Mouse (Mus musculus) heart, postnatal 25 days (tissue): ENCODE results near the gene Bcam. TPM values are rescaled to one million over a fixed set of nuclear protein-coding genes. Genes with fewer than 3 reads are reported as not detected.

Experiments
- DNase-seq: peaks from one replicate; pipeline ENCODE4 v3.0.0; 2022; ENCODE audit warnings: low spot score
- intact Hi-C: fragments of 180-260 bp; cut with DNase I; formaldehyde crosslinking; loops from one replicate; pipeline ENCODE4 v1.15.1; 2025
- total RNA-seq, 2 experiments: library from RNA; stranded (reverse); gene quantifications; 2 replicates each; pipeline ENCODE4 v1.2.3; 2021

Gene Bcam
- total RNA-seq, 2 experiments from 2014 or later = 220 to 229 TPM

DNA sequence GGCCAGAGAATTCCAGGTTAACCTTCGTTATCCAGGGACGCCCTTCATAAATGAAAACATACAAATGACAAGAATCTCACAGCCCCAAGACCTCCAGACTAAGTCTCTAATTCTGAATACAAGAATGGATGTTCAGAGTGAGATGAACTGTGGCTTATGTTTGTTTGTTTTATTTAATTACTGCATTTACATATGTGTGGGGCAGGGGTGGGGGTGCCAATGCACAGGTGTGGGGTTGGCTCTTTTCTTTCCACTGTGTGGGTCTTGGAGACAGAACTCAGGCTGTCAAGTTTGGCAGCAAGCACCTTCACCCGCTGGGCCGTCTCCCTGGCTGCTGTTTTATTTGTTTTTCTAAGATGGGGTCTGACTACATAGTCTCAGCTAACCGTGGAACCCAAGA, 28.3 kb downstream of the Bcam start:
- DNase-seq = no peak
- intact Hi-C loops = loop anchor here (2.0 kb wide), 1 partner anchor 26 kb away; no protein-coding TSS in a partner anchor

DNA sequence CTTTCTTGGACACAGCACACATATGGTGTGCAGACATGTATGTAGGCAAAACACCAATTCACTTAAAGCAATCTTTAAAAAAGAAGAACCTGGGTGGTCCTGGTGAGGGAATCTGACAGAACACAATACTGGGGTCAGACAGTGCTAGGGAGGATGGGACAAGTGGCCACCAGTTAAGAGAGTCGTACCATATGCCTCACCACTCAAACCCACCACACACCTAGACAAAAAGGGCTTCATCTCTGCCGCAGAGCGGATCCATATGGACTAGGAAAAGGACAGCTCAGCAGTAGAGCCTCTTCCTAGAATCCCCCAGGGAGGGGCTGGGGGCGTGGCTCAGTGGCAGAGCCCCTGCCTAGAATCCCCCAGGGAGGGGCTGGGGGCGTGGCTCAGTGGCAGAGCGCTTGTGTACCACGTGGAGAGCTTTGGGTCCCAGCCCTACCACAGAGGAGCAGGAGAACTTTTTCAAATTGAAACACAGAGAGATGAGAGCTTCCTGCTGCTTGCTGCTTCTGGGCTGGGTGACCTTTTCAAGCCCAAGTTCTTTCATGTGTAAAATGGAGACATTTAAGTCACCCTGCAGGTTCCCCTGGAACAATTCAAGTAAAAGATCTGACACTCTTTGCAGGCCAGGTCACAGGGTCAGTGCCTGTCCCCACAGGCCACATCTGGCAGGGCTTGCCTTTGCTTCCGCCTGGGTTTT, 29.3 kb downstream of the Bcam start:
- intact Hi-C loops = loop anchor here (2.0 kb wide), 1 partner anchor 25 kb away; no protein-coding TSS in a partner anchor
- DNase-seq = no peak

DNA sequence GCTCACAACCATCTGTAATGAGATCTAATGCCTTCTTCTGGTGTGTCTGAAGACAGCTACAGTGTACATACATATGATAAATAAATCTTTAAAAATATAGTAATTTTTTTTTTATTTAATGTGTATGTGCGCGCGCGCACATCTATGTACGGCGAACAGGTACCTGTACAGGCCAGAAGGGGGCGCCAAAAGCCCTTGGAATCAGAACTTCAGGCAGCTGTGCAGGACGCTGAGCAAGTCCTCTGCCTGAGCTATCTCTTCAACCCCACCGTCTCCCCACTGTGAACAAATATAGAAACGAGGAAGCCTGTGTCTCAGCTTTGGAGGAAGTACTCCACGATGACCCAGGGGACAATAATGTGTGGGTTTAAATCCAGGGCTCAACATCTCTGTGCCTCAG, 30.5 kb downstream of the Bcam start:
- no peak for DNase-seq
- intact Hi-C loops = no loop called here

DNA sequence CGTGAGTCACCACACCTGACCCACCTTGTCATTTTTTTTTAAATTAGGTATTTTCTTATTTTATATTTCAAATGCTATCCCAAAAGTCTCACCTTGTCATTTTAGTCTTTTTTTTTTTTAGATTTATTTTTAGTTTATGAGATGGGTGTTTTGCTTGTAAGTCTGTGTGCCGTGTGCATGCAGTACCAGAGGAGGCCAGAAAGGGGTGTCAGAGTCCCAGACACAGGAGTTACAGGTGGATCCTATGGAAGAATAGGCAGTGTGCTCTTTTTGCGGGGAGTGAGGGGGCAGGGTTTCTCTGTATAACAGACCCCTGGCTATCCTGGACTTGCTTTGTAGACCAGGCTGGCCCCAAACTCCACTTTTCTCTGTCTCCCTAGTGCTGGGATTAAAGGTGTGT, 32.0 kb downstream of the Bcam start:
- DNase-seq = no peak

DNA sequence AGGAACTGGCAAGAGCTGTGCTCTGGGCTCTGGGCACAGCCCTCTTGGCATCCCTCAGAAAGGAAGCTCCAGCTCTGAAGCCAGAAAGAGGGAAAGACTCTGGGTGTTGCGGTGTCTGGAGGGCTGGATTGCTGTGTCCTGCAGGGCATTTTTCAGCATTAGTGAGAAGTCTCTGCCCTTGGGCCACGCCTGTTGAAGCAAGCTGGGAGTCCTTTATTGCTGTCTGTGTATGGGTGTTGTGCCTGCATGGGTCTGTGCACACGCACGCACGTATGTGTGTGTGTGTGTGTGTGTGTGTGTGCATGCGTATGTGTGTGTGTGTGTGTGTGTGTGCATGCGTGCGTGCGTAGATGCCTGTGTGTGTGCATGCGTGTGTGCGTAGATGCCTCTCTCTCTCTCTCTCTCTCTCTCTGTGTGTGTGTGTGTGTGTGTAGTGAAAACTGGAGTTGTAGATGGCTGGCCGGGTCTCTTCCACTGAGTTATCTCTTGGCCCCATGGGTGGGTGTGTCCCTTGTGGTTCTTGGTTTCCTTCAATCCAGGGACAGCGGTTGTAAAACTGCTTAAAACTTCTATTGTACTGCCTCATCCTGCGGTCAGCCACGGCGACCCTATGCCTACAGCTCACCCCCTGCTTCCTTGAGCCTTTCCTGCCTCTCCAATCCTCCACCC, 34.3 kb downstream of the Bcam start:
- intact Hi-C loops = no loop called here
- DNase-seq = no peak

More for the DNA sequence above, 32.0 kb downstream of the Bcam start:
- intact Hi-C loops = no loop called here

DNA sequence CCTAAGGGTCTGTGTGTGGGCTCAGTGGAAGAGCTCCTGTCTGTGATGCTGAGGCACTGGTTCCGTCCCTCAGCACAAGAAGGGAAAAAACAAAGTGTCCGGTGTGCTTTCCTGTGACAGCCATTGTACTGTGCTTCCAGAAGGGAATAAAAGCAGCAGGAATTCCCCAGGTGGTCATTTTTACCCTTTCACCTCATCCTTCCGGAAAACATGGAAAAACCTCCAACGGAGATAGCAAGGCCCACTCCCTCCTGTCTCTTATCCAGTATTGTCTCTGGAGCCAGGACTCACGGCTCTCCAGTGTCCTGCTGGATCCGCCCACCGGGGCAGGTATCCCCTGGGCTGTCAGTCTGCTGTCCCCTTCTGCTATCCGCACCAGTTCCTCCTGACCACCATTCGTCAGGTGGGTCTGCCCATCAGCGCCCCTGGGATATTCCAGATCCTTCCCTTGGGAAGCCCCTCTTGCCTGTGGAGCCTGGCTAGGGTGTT, 36.6 kb downstream of the Bcam start:
- no peak for DNase-seq
- intact Hi-C loops = no loop called here

DNA sequence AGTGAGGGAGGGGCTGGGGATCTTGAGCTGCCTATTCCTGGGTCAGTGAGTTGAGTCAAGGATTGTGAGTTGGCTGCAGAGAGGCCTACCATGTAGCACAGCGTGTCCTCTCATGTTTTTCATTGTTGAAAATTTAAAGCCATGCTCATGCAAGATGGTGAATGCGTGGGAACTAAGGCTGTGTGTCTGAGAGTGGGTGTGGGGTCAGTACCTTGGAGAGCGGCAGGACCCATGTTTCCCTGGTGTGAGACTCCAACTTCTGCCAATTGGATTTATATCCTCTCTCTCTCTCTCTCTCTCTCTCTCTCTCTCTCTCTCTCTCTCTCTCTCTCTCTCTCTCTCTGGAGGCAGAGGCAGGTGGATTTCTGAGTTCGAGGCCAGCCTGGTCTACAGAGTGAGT, 44.3 kb downstream of the Bcam start:
- intact Hi-C loops = no loop called here
- no peak for DNase-seq

DNA sequence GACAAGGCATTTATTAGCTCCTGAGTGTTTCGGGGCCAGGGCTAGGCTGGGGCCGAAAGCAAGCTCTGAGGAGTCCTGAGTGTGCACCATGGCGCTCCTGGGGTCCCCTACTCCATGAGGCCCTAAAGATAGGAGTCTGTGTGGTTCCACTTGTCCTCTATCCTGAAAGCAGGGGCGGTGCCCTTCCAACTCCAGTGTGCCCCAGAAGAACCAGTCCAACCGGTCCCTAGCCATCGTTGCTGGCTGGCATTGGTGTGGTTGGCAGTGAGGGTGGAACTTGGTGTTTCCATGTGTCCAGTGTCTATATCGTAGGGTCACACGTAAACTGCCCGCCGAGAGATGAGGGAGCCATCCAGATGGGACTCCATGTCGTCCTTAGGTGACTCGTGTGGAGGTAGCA, 46.6 kb downstream of the Bcam start:
- no peak for DNase-seq
- intact Hi-C loops = loop anchor here (1.0 kb wide), 1 partner anchor 9 kb away; no protein-coding TSS in a partner anchor

DNA sequence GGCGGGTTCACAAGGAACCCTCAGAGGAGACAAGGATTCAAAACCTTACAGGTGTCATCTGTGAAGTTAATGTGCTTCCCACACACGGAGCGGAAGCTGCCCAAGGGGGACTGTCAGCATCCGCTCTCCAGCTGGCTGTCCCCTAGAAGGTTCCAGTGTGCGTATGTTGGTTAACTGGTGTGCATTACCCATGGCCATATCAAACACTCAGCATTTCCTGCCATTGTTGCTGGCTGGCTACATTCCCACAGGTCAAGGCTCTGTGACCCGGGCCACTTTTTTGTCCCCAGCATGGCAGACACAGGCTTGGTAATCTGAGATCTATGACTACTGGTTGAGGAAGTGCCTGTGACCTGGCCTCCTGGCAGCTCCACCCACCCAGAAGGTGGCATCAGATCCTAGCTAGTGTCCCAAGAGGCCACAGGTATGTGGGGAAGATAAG, 48.0 kb downstream of the Bcam start:
- peak; percentile 65 for DNase-seq

DNA sequence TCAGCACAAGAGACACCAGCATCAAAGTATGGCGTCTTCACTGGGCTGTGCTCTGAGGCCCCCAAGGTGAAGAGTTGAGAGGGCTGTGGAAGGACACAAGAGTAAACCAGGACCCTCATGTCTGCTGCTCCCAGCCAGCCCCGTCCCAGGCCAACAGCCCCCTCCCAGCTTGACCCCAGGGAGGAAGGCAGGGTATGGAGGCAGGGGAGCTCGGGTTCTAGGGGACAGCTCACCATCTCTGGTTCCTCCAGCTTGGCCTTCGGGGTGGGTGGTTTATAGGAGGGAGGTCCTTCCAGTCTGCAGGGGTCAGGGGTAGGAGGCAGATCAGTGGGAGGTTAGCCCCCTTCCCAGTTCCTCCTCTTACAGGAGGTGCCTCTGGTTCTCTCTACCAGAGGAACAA, 51.6 kb downstream of the Bcam start:
- intact Hi-C loops = no loop called here
- no peak for DNase-seq

More for the DNA sequence above, 48.0 kb downstream of the Bcam start:
- intact Hi-C loops = loop anchor here (2.0 kb wide), 1 partner anchor 24 kb away; no protein-coding TSS in a partner anchor

DNA sequence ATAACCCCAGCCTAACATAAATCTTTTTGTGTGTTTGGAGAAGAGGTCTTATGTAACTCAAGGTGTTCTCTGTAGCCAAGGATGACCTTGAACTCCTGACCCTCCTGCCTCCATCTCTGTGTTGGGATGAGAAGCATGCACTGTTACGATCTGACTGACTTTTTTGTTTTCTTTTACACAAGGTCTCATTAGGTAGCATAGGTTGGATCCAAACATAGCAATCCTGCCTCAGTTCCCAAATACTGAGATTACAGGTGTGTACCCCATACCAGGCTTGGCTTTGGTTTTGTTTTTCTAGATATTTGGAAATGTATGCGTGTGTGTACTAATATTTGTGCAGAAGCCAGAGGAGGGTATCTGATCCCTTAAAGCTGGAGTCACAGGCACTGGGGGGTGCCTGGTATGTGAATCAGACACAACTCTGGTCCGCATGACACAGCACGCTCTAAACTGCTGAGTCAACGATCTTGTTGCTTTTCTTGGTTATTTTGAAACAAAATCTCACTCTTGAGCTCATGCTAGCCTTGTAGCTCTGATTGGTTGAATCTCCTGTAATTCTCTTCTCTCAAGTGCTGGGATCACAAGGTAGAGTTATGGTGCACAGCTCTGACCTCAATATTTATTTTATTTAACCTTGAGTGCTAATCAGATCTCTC, 52.4 kb downstream of the Bcam start:
- no peak for DNase-seq
- intact Hi-C loops = no loop called here

DNA sequence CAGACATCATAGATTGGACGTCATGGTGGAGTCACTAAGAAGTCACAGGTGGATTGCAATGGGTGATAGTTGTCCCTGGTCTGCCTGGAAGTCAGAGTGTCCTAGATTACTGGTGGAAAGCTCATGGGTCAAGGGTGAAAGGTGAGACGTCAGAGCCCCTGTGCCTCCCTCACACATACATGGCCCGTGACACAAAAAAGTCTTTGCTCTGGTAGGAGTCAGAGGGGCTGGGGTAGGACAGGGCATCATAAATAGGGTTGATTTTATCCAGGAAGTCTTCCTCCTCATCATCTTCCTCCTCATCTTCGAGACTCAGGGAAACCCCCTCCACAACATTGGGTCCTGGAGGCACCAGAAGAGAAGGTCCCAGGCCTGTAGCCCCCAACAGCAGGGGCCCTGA, 53.5 kb downstream of the Bcam start:
- DNase-seq = no peak
- intact Hi-C loops = loop anchor here (2.0 kb wide), 1 partner anchor 25 kb away; no protein-coding TSS in a partner anchor

DNA sequence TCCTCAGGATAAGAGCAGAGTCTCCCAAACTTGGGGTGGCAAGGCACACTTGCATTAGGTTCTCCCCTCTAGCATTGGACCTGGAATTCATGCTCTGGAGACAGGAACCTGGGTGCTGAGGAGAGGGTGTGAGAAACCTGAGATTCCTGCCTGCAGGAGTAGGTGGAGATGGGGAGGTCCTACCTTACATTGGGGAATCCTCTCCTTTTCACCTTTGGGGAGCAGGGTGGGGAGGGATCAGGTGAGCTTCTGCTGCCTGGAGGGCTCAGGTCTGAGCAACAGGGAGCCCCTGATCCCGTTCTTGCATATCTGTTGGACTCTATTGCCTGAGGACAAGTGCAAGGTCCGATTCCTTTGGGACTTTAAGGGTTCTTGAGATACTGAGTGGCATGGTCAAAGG, 54.0 kb downstream of the Bcam start:
- intact Hi-C loops = loop anchor here (2.0 kb wide), 1 partner anchor 26 kb away; no protein-coding TSS in a partner anchor
- DNase-seq = no peak

DNA sequence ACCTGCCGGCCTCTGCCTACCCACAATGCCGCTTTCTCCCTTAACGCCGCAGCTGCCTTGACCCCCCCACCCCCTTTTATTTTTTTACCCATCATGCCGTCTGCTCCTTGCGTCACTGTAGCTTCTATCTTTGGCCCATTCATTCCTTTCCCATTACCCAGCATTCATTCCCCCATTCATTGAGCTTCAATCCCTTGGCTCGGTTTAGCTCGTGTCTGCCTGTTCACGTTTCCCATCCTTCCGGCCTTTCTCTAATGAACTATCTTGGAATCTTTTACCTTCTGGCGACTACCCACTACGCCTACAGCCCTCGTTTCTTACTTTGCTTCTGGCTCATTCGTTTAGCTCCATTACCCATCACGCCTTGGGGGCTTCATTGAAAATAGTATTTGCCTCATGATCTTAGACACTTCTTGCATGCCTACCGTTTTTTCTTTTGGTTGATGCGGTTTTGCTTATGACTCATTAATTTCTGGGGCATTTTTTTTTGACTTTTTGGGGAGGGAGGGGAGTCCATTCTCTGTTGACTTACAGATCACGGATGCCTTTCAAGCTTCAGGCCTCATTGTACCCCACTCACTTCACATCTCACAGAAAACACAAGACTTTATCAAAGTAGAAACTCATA, 54.6 kb downstream of the Bcam start:
- DNase-seq = no peak
- intact Hi-C loops = loop anchor here (2.0 kb wide), 1 partner anchor 27 kb away; no protein-coding TSS in a partner anchor

DNA sequence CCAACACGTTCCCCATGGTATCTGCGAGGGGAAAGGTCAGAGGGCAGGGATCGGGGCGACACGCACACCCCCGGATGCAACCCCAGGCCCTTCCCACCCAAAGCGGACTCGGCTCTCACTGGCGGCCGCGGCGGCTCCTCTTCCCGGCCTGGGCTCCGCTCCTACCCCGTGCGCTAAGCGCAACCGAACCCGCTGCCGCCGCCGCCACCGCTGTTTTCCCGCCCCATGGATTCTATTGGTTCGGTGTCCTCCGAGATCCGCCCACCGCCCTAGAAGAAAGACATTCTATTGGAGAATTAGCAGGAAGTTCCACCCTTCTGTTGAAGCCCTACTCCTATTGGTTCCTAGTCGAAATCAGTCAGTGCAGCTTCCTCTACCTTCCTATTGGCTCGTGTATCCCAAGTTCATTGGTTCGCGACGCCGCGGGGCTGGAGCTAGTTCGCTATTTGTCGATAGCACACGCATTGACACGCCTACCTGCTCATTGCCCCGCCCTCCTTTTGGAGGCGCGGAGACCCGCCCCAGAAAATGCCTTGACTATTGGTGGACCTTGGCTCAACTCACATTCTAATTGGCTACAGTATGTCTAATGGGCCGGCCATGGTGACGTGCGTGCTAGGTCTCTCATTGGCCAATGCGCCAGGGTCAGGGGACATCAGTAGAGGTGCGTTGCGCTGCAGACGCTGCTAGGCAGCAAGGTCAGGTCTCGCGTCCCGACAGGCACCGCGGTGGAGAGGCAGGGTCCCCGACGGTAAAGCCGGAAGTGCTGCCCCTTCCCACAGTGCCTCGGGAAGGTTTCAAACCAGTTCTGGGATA, 55.4 kb downstream of the Bcam start, which contains the start of gene Tomm40:
TSS of gene Tomm40 (minus strand) at position 200 of the 816 bp plus-strand sequence.
- intact Hi-C loops = loop anchor here (2.0 kb wide), 1 partner anchor 27 kb away; no protein-coding TSS in a partner anchor
- DNase-seq = peak; percentile 100

DNA sequence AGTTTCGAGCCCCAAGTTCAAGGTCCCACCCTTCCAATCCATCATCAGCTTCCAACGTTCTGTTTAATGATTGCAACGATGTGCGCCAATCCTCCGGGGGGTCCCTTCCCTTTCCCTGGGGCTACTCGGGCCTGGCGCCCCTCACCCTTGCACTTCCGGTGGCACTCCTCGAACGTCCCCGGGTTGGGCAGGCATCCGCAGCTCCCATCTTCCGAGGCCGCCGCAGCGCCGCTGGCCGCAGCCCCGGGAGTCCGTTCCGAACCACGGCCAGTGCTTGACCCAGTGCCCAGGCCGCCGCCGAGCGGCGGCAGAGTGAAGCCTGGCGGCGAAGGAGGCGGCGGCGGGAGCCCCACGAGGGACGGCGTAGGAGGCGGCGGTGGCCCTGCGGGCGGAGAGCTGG, 56.0 kb downstream of the Bcam start:
- intact Hi-C loops = no loop called here
- no peak for DNase-seq

DNA sequence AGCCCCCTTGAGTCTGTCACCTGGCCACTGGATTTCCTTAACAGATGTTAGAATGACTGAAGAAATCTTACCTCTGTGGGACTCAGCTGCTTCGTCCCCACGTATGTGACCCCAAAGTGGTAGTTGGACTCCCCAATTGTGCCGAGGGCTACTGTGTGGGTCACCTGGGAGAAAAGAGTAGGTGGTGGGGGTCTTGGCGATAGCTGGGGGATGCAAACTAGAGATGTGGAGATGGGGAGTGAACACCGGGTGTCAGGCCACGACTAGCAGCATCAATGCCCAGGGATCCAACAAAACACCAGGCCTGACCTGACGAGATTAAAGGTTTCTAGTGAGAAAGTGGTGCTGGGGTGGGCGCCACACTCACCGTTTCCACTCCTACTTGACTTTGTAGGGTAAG, 57.2 kb downstream of the Bcam start:
- intact Hi-C loops = loop anchor here (2.0 kb wide), 1 partner anchor 45 kb away; no protein-coding TSS in a partner anchor

DNA sequence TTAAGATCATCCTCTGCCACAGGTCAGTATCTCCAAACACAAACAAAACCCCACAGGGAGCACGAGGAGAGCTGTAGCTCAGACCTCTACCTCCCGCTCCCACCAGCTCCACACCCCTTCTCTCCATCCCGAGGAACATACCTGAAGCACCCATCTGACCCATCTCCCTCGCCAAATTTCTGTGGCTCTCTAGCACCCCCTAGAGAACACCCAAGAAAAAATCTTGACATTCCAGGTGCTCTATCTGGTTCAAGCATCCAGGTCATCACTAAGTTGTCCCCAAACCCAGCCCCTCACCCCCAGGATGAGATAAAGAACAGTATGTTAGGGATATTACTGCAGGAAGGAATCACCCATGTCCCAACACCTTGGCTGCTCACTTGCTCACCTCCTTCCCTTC, 57.6 kb downstream of the Bcam start:
- intact Hi-C loops = loop anchor here (2.0 kb wide), 1 partner anchor 44 kb away; no protein-coding TSS in a partner anchor
- no peak for DNase-seq

More for the DNA sequence above, 57.2 kb downstream of the Bcam start:
- DNase-seq = no peak

DNA sequence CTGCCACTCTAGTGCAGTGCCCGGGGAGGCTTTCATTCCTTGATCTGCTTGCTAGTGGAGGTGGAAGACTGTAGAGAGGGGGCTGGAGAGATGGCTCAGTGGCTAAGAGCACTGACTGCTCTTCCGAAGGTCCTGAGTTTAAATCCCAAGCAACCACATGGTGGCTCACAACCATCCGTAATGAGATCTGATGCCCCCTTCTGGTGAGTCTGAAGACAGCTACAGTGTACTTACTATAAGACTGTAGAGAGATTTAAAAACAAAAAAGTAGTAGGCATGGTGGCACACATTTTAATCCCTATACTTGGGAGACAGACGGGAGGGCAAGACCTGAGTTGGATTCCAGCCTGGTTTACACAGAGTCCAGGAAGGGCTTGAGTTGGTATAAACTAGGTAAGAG, 58.4 kb downstream of the Bcam start:
- DNase-seq = no peak
- intact Hi-C loops = loop anchor here (2.0 kb wide), 1 partner anchor 44 kb away; no protein-coding TSS in a partner anchor
